Mouse (Mus musculus) C2C12 (cell line): Measurements from ENCODE around the gene Snrnp200. TPM values are rescaled to one million over a fixed set of nuclear protein-coding genes. Genes with fewer than 3 reads are reported as not detected.

ENCODE experiments used
- H3K27me3 ChIP-seq: one replicate; pipeline ENCODE4 v1.6.1; 2011; ENCODE audit not compliant: control insufficient read depth, insufficient read depth, insufficient read length
- H3K36me3 ChIP-seq: one replicate; pipeline ENCODE4 v1.6.1; 2011; ENCODE audit not compliant: control insufficient read depth, insufficient read depth
- H3K4me3 ChIP-seq: one replicate; pipeline ENCODE4 v1.5.1; 2011; ENCODE audit warnings: mild to moderate bottlenecking, control low read depth; ENCODE audit not compliant: poor library complexity, insufficient read depth, severe bottlenecking
- H3K79me2 ChIP-seq: one replicate; pipeline ENCODE4 v1.6.1; 2011; ENCODE audit not compliant: control insufficient read depth, insufficient read depth
- H3K79me3 ChIP-seq: one replicate; pipeline ENCODE4 v1.6.1; 2011; ENCODE audit warnings: low read depth, control low read depth
- H3ac ChIP-seq: one replicate; pipeline ENCODE3; 2011; ENCODE audit warnings: low read depth; ENCODE audit not compliant: control insufficient read depth, insufficient read length
- CEBPB ChIP-seq: IDR thresholded peaks from one replicate; pipeline ENCODE4 v1.6.1; 2011; ENCODE audit warnings: low read depth, mild to moderate bottlenecking, control low read depth, moderate library complexity
- CTCF ChIP-seq: IDR thresholded peaks from one replicate; pipeline ENCODE4 v1.5.1; 2011; ENCODE audit not compliant: control insufficient read depth, insufficient read depth, insufficient read length
- FOSL1 ChIP-seq: IDR thresholded peaks from one replicate; pipeline ENCODE4 v1.8.0; 2011; ENCODE audit warnings: mild to moderate bottlenecking, low read length; ENCODE audit not compliant: poor library complexity, insufficient read depth, severe bottlenecking
- MAX ChIP-seq: IDR thresholded peaks from one replicate; pipeline ENCODE4 v1.6.1; 2011; ENCODE audit warnings: mild to moderate bottlenecking, control low read depth
- MYOD1 ChIP-seq: IDR thresholded peaks from one replicate; pipeline ENCODE4 v1.6.1; 2011; ENCODE audit warnings: low read depth; ENCODE audit not compliant: control insufficient read depth, insufficient read length
- MYOG ChIP-seq: IDR thresholded peaks from one replicate; pipeline ENCODE4 v1.6.1; 2011; ENCODE audit not compliant: control insufficient read depth, insufficient read length; ENCODE audit errors: extremely low read depth
- USF1 ChIP-seq: IDR thresholded peaks from one replicate; pipeline ENCODE4 v1.6.1; 2011; ENCODE audit warnings: low read depth, mild to moderate bottlenecking, control low read depth, moderate library complexity
- polyA plus RNA-seq: library from polyadenylated mRNA; unstranded; fragments of >200 nt; fragmentation: generic; extraction: Trizol; gene quantifications from one replicate; pipeline ENCODE4 v1.2.1, GENCODE M21; 2012; ENCODE audit warnings: missing spikeins

The Snrnp200 gene
- polyA plus RNA-seq, 1 experiment, result 46.8 TPM

- Histone ChIP-seq H3K36me3 (peaks cover 18% of the 10 kb centered on the region), H3K79me3 (peaks cover 13% of the 10 kb centered on the region), H3K4me3 (no peak overlapping the region), H3ac (no peak overlapping the region), H3K79me2 (peaks cover 18% of the 10 kb centered on the region), H3K27me3 (no peaks in the 10 kb centered on the region)
- no peak for TF ChIP-seq CEBPB
- no peak for TF ChIP-seq USF1
- TF ChIP-seq MYOD1, result no peak
- TF ChIP-seq MAX, result no peak
- no peak for TF ChIP-seq FOSL1
- TF ChIP-seq MYOG, result no peak
- TF ChIP-seq CTCF, result no peak
Measured at GRCm38 (mm10) chr2:127206916-127207315, 1.3 kb upstream of the Snrnp200 start.

GRCm38 (mm10) chr2:127208452-127208769 is 225 bp downstream of the Snrnp200 start:
- Histone ChIP-seq H3K79me3 (peaks cover 13% of the 10 kb centered on the region), H3K4me3 (peak overlapping the region; percentile 92), H3K36me3 (peaks cover 30% of the 10 kb centered on the region), H3K79me2 (peaks cover 18% of the 10 kb centered on the region), H3K27me3 (no peaks in the 10 kb centered on the region), H3ac (peak overlapping the region; percentile 82)
- TF ChIP-seq MYOG (no peak), CEBPB (no peak), MAX (no peak), CTCF (no peak), MYOD1 (no peak), USF1 (no peak), FOSL1 (no peak)

GRCm38 (mm10) chr2:127210701-127211100 is 2.5 kb downstream of the Snrnp200 start:
- no peak for TF ChIP-seq MYOG
- no peak for TF ChIP-seq MYOD1
- no peak for TF ChIP-seq MAX
- TF ChIP-seq FOSL1, result no peak
- TF ChIP-seq CTCF, result no peak
- no peak for TF ChIP-seq CEBPB
- no peak for TF ChIP-seq USF1
- Histone ChIP-seq H3K27me3 (no peaks in the 10 kb centered on the region), H3K79me2 (peaks cover 18% of the 10 kb centered on the region), H3K4me3 (no peak overlapping the region), H3K36me3 (peaks cover 48% of the 10 kb centered on the region), H3K79me3 (peaks cover 13% of the 10 kb centered on the region), H3ac (no peak overlapping the region)

DNA sequence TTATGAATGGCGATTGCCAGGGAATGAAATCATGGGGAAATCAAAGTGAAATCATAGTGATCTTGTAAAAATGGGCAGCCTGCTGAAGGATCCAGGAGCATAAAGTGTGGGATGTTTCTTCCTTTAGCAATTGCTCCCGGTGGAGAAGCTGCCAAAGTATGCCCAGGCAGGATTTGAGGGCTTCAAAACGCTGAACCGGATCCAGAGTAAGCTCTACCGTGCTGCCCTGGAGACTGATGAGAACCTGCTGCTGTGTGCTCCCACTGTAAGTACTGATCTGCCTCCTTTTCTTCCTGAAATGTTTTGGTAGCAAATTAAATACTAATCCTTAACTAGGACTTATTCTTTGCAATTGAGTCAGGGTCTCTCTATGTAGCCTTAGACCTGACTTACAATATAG is 9.6 kb downstream of the Snrnp200 start:
- H3K79me2 ChIP-seq, result no peaks in the 10 kb centered on the region
- TF ChIP-seq FOSL1 (no peak), CTCF (no peak), MYOG (no peak), MAX (no peak), USF1 (no peak), CEBPB (no peak), MYOD1 (no peak)
- peaks cover 85% of the 10 kb centered on the region for H3K36me3 ChIP-seq

GRCm38 (mm10) chr2:127225261-127225660 is 17.1 kb downstream of the Snrnp200 start:
- Histone ChIP-seq H3K36me3 (peaks cover 92% of the 10 kb centered on the region), H3K27me3 (no peaks in the 10 kb centered on the region), H3ac (no peak overlapping the region), H3K4me3 (no peak overlapping the region), H3K79me2 (no peaks in the 10 kb centered on the region), H3K79me3 (no peaks in the 10 kb centered on the region)
- TF ChIP-seq MAX (no peak), MYOD1 (no peak), MYOG (no peak), CEBPB (no peak), FOSL1 (no peak), USF1 (no peak), CTCF (no peak)

More for the DNA sequence above, 9.6 kb downstream of the Snrnp200 start:
- no peaks in the 10 kb centered on the region for H3K79me3 ChIP-seq
- H3K27me3 ChIP-seq, result no peaks in the 10 kb centered on the region
- no peak overlapping the region for H3ac ChIP-seq
- H3K4me3 ChIP-seq, result no peak overlapping the region

DNA sequence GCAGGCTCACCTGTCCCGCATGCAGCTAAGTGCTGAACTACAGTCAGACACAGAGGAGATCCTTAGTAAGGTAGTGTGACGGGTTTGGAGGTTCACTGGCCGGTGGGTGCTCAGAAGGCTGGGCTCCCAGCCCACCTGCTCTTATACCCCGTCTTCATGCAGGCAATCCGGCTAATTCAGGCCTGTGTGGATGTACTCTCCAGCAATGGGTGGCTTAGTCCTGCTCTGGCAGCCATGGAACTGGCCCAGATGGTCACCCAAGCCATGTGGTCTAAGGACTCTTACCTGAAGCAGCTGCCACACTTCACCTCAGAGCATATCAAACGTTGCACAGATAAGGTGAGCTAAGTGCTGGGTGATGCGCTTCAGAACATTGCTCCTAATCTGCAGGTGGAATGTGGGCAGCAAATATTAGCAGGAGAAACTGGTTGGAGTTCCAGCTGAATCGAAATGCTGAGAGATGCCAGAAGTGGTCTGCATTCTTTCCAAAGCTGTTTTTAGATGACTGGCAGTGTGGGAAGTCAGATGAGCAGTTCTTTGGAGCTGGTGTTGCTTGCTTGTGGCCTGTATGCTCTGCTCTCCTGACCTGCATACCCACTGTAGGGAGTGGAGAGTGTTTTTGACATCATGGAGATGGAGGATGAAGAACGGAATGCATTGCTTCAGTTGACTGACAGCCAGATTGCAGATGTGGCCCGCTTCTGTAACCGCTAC is 29.9 kb downstream of the Snrnp200 start:
- Histone ChIP-seq H3K79me2 (no peaks in the 10 kb centered on the region), H3K79me3 (no peaks in the 10 kb centered on the region), H3K4me3 (no peak overlapping the region), H3ac (no peak overlapping the region), H3K27me3 (no peaks in the 10 kb centered on the region), H3K36me3 (peaks cover 85% of the 10 kb centered on the region)
- TF ChIP-seq USF1, result no peak
- no peak for TF ChIP-seq MYOD1
